Mouse (Mus musculus): ENCODE data around the gene Ak7. TPM values are rescaled to one million over a fixed set of nuclear protein-coding genes. Genes with fewer than 3 reads are reported as not detected.

Gene Ak7
- total RNA-seq, 2 experiments from 2014 or later: not detected

DNA sequence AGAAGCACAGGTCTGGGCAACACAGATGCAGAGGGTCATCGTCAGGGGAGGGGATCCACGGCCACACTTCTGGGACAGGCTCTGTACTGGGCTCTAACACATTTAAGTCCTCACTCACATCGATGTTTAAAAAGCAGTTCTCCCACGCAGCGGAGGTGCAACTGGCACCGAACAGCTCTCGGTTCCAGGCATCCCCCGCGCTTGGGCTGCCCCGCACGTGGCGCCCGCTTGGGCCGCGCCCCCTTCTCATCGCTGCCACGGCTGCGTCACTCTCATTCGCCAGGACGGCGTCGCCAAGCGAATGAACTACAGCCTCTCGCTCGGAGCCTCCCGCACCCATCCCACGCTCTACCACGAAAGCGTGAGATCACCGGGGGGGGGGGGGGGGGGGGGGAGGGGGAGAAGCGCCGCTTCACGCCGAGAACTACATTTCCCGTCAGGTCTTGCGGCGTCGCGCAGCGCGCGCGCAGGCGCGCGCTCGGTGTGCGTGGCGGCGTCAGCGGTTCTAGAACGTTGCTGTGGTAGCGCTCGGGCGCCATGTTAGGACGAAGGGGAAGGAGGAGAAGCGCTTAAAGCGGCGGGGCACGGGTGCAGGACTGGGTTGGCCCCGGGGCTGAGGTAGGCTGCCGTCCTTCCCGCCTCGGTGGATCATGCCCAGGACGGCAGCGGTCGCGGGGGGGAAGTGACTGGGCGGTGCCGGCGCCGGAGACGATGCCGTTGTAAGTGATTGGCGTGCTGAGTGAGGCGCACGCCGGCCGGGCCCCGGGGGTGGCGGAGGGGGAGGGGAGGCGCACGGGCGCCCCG, 78.6 kb downstream of the Ak7 start, which contains the start of gene Papola:
Gene Papola, plus strand, starts transcription at position 499 of the 804 bp plus-strand sequence.
- DNase-seq: peak; percentile 83 to 87
- intact Hi-C loops (cut with DNase I): loop anchor here (2.0 kb wide), 1 partner anchor 100 kb away; the partner anchor contains the start of genes Atg2b and Gskip

DNA sequence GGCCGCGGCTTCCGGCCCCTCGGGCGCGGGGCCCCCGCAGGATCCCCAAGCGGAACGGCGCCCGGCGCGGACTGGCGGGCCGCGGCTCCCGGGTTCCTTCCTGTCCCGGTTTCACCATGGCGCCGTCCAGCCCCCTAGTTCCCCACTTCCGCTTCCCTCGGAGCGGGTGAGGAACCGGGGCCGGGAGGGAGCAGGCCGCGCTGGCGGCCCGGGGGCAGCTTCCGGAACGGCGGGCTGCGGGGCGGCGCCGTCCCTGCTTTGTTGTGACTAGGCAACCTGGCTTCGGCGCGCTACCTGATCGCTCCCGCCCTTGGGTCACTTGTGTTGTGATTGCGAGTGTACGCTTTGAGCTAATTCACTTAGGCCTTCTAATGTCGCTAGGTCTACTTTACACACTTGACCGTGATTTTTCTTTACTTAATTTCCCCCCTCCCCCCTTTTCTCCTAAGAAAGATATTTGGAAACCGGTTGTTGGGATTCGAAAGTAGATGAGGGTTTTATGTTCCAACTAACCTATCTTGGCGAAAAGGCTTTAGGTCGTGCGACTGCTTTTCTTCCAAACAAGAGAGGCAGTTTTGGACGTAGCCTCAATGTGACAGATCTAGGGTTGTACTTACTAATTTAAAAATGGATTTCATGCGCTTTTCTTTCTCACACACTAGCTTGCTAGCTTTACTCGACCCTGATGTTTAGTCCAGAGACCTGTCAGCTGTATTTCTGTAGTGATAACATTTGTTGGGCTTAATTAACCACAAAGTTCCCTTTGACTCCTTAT, 79.4 kb downstream of the Ak7 start:
- DNase-seq: peak in 1 of 2 experiments; percentile 73
- intact Hi-C loops (cut with DNase I): loop anchor here (2.0 kb wide), 1 partner anchor 100 kb away; the partner anchor contains the start of genes Atg2b and Gskip

DNA sequence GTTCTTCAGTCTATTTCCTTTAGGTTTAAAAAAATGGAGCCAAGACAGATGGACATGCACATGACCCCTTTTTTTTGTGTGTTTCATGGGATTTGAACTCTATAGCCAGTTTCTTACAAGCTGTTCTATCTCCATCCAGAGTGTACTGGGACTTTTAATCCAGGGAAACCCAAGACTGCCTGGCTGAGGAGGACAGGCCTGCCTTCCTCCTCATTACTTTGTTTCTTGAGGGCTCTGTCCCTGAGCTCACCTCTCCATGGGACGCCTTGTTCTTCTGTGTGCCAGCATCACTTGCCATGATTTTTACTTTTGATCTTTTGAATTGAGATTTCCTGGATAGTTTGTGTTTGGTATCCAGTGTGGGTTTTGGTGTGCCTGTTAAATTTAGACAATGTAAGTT, 80.3 kb downstream of the Ak7 start:
- intact Hi-C loops (cut with DNase I): no loop called here
- no peak for DNase-seq

DNA sequence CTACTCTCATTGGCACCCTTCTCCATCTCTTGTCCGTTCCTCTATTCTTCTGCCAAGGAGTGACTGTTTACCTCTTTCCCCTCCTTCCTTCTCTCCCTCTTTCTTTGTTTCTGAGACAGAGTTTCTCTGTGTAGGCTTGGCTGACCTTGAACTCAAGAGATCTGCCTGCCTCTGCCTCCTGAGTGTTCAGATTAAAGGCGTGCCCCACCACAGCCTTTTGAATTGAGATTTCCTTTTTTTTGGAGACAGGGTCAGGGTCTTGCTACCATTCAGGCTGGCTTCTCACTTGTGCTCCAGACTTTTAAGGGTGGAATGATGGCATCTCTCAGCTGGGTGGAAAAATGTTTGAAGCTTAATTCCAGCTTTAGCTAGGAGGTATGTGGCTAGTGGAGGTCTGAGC, 81.8 kb downstream of the Ak7 start:
- DNase-seq: no peak
- intact Hi-C loops (cut with DNase I): no loop called here

DNA sequence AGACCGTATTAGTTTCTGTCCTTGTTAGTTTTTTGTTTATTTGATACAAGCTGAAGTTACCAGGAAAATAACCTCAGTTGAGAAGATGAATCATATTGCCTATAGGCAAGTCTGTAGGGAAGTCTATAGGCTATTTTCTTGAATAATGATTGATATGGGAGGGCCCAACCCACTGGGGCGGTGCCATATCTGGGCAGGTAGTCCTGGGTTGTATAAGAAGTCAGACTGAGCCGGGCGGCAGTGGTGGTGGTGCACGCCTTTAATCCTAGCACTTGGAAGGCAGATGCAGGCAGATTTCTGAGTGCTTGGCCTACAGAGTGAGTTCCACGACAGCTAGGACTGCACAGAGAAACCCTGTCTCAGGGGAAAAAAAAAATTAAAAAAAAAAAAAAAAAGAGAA, 84.1 kb downstream of the Ak7 start:
- DNase-seq: no peak
- intact Hi-C loops (cut with DNase I): no loop called here

DNA sequence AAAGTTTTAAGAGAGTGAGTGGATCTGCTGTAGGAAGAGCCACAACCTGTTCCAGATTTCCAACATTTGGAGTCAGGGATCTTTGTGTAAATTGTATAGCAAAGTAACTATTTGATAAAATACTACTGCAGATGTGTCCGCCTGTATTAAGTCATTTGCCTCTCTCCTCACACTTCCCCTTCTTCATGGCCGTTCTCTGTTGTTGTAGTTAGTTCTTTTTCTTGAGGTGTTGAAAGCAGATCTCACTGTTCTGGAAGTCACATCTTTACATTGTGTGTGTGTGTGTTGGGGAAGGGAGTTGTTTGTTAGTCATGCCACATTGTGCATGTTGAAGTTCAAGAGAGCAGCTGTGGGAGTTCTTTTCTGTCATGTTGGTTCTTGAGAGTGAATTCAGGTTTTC, 89.1 kb downstream of the Ak7 start:
- DNase-seq: no peak

DNA sequence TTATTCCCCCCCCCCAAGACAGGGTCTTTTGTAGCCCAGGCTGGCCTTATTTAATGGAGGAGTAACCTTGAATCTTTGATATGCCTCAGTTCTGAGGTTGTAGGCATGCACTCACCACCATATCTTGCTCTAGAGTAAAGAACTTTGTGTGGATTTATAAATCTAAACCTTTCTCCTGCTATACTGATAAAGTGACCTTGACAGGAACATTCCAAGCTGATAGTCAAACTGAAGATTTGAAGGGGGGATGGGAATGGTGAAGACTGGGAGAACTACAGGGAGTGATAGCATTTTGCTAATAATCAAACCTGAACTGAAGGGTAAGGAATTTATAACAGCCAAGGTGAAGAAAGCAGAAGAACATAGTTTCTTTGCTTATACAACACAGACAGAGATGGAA, 92.2 kb downstream of the Ak7 start:
- intact Hi-C loops (cut with DNase I): no loop called here
- DNase-seq: no peak

More for the DNA sequence above, 89.1 kb downstream of the Ak7 start:
- intact Hi-C loops (cut with DNase I): no loop called here

DNA sequence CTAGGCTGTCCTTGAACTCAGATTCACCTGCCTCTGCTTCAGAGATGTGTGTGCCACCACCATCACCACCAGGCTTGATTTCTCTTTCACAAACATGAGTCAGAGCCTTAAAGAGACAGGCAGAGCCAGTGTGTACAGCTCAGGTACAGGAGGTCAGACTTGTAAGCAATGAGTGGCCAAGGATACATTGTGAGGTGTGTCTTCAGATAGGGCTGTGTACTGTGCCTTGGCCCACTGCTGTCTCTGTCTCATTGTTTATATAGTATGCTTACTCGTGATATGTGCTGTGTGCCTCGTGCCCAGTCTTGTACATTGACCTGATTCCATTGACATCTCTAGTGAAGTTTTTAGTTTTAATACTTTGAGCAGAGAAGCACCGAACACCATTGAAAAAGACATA, 100.0 kb downstream of the Ak7 start:
- DNase-seq: no peak
- intact Hi-C loops (cut with DNase I): no loop called here

DNA sequence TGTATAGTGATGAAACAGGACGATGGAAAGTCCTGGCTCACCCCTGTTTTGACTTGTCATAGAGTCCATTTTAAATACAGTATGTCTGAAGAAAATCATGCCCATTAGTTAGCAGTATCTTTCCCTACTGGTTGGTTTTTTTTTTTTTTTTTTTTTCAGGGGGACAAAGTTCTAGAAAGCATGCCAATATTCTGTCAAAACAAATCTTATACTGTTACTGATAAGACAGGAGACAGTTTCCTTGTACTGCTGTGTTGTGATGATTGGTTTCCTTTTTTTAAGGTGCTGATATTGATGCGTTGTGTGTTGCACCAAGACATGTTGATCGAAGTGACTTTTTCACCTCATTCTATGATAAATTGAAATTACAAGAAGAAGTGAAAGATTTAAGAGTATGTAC, 100.4 kb downstream of the Ak7 start:
- intact Hi-C loops (cut with DNase I): no loop called here
- DNase-seq: no peak

DNA sequence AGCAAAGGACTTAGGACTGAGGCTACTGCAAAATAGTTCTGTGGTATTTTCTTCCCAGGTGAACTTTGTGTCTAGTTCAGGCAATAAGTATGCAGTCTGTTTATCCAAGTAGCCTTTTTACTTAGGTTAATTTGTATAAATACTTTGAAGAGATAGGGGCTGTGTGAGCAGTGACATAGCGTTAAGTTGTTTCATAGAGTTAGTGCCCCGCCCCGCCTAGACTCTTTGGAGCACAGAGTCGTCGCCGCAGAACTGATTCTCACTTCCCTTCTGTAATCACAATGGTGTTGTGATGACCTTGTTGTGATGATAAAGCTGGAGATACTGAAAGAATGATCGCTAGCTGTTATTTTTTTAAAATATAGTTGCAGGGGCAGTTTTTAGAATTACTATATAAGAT, 101.6 kb downstream of the Ak7 start:
- DNase-seq: no peak
- intact Hi-C loops (cut with DNase I): no loop called here

DNA sequence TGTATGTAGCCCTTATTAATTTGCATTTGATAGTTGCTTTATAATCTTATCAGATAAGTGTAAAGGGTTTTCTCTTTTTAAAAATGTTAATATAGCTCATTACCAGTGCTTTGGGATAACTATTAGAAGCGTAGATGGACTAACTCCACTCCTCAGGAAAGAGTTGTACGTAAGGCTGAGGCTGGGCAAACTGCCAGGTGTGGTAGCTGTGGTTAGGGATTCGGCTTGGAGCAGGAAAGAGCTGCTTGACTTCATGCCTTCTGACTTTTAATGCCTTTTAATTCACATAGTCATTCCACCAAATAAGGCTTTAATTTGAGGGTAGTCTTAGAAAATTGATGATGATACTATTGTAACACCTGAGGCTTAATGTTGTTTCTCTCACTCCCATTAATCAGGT, 103.2 kb downstream of the Ak7 start:
- DNase-seq: no peak
- intact Hi-C loops (cut with DNase I): no loop called here

DNA sequence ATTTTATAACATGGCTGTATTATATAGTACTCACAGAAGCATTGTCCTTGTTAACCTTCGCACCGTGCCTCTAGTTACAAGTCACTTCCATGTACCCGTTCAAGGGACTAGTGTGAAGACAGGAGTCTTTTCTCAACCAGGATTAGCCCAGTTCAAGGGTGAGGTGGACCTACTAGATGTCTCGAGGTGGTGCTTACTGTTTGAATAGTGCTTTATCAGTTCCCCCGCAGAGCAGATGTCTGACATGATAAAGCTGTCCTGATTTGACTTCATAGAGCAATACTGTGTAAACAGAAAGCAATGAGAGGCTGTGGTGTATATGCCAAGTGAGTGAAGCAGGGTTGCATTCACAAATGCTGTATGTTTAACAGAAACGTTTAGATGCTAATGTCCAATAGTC, 104.8 kb downstream of the Ak7 start:
- intact Hi-C loops (cut with DNase I): no loop called here
- no peak for DNase-seq

DNA sequence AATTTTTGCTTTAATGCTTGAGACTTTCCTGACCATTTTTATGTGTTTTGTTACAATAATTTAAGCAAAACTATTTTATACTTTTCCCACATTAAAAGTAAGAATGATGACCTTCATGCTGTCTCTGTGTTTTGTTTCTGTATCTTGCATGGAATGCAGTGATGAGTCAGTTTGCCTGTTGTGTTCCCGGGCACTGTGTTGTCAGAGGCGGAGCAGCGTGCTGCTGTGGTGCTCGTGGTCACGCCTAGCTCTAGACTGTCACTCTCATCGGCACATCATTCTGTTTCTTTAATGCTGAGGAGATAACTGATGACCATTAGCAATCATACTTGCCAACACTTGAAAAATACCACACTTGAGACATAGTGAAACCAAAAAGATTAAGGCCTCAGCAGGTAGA, 108.2 kb downstream of the Ak7 start:
- intact Hi-C loops (cut with DNase I): no loop called here
- DNase-seq: no peak

DNA sequence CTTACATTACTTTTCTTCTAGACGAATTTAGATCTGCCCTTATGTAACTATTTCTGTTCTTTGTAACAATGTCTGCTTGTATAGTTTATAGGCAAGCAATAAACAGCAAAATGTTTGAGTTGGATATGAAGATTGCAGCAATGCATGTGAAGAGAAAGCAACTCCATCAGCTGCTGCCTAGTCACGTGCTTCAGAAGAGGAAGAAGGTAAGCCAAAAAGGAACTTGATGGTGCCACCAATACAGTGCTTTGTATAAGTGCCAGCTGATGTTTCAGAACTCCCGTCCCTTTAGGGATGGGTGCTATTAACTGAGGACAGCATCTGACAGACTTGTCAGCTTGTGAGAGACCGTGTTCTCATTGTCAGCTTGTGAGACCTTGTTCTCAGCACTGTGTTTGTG, 117.7 kb downstream of the Ak7 start:
- intact Hi-C loops (cut with DNase I): no loop called here

DNA sequence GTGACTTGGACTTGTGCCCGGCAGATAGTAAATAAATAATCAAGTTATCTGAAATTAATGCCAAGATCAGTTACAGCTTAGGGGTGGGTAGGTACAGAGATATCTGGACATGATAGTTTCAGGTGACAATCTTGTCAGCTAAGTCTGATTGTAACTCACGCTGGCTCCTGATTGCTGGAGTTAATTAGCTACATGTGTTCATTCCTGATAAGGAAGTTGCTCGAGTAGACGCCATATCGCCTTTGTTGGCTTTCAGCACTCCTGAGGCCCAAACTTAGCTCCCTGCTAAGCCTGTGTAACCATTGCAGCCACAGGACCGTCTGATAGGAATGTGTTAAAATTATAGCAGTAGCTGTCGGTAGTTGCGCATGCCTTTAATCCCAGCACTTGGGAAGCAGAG, 119.0 kb downstream of the Ak7 start:
- intact Hi-C loops (cut with DNase I): no loop called here

More for the DNA sequence above, 117.7 kb downstream of the Ak7 start:
- no peak for DNase-seq

DNA sequence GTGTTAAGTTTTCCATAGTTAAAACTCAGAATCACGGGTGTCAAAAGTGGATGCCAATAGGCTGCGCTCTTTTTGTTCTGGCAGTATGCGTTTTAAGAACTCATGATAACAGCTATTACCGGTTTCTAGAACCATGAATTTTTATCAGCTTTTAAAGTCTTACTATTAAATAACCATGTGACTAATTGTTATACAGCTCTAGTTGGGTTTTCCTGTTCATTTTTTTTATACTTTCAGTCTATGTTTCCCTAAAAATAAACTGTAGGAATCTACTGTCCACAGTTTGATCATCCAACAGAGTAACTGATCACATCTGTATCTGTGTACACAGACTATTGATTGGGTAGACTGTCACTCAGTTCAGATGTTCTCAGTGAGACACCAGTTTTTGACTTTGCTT, 119.5 kb downstream of the Ak7 start:
- no peak for DNase-seq
- intact Hi-C loops (cut with DNase I): no loop called here

More for the DNA sequence above, 119.0 kb downstream of the Ak7 start:
- no peak for DNase-seq

Other genes with a start within 250 kb of the Ak7 start
- gene Bdkrb2, start 142.8 kb upstream of the Ak7 start, total RNA-seq (2021): under 1 TPM; 0.38 to 0.56 TPM
- not detected for gene Bdkrb1, start 102.9 kb upstream of the Ak7 start, total RNA-seq (2021)
- 1 to 10 TPM; 7.7 TPM for gene Gskip, start 21.1 kb upstream of the Ak7 start, total RNA-seq (2021)
- 10 to 100 TPM; 18.4 to 20.2 TPM for gene Atg2b, start 20.8 kb upstream of the Ak7 start, total RNA-seq (2021)
- gene Papola, start 78.7 kb downstream of the Ak7 start, total RNA-seq (2021): 100 to 1,000 TPM; 107 to 116 TPM